Mouse (Mus musculus) kidney, adult 2 months (tissue): ENCODE measurements around the gene BC048679.

Experiments used
- CTCF ChIP-seq: fragments of 200-500 bp; conservative IDR thresholded peaks from 2 replicates; pipeline ENCODE4 v1.5.1; 2011; ENCODE audit warnings: low read depth, mild to moderate bottlenecking, control low read depth, low read length, moderate library complexity, mixed read lengths; ENCODE audit not compliant: insufficient read depth, insufficient read length
- POLR2A ChIP-seq: fragments of 200-500 bp; IDR thresholded peaks from one replicate; pipeline ENCODE4 v1.6.1; 2011; ENCODE audit warnings: low read depth, low read length, control low read depth

DNA sequence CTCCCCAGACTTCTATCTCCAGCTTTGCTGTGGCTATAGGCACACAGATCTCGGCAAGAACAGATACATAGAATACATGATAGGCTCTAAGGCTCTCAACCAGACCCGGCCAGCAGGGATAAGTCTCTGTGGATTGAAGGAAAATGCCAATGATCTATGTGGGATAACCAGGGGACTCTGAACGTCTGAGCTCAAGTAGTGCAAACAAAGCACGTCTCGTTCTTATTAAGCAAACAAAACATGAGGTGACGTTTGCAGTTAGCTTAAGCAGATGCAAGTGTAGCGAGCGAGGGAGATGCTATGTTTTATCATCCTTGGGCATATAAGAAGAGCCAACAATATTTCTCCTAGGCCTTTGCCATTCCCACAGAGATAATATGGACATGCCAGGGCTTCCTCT lies 44.9 kb upstream of the BC048679 start:
- TF ChIP-seq CTCF, result no peak
- no peak for TF ChIP-seq POLR2A
